Mouse (Mus musculus) midbrain, postnatal 0 days (tissue): ENCODE measurements around the gene Psmb6. TPM values are rescaled to one million over a fixed set of nuclear protein-coding genes. Genes with fewer than 3 reads are reported as not detected.
A peak's percentile ranks its signal among the peaks of the same experiment; 100 is the strongest.

Experiments used
- ATAC-seq: fragments of 200-750 bp; cut with Nextera tagmentation; 2 replicates; pipeline ENCODE4 v1.8.0; 2017; ENCODE audit warnings: moderate number of reproducible peaks, mild to moderate bottlenecking, moderate TSS enrichment, moderate library complexity; ENCODE audit not compliant: low FRiP score
- DNase-seq: peaks from one replicate; pipeline ENCODE4 v3.0.0-alpha.2; 2015; ENCODE audit warnings: low spot score
- H3K27ac ChIP-seq: fragments of 300-500 bp; sonication (generic); 2 replicates; pipeline ENCODE4 v1.5.1; 2014; ENCODE audit warnings: low read depth, mild to moderate bottlenecking, low read length, mixed read lengths
- H3K27me3 ChIP-seq: fragments of 300-500 bp; sonication (generic); 2 replicates; pipeline ENCODE4 v1.6.1; 2014; ENCODE audit warnings: low read length, control low read depth, mixed read lengths; ENCODE audit not compliant: insufficient read depth
- H3K36me3 ChIP-seq: fragments of 300-500 bp; sonication (generic); 2 replicates; pipeline ENCODE4 v1.6.1; 2014; ENCODE audit warnings: low read length, control low read depth, mixed read lengths; ENCODE audit not compliant: insufficient read depth
- H3K4me1 ChIP-seq: fragments of 300-500 bp; sonication (generic); 2 replicates; pipeline ENCODE4 v1.6.1; 2014; ENCODE audit warnings: mild to moderate bottlenecking, control low read depth, antibody characterized with exemption, low read length, mixed read lengths; ENCODE audit not compliant: insufficient read depth
- H3K4me2 ChIP-seq: fragments of 300-500 bp; sonication (generic); 2 replicates; pipeline ENCODE4 v1.6.1; 2014; ENCODE audit warnings: low read depth, mild to moderate bottlenecking, low read length, mixed read lengths; ENCODE audit not compliant: poor library complexity, severe bottlenecking
- H3K4me3 ChIP-seq: fragments of 300-500 bp; sonication (generic); 2 replicates; pipeline ENCODE4 v1.5.1; 2014; ENCODE audit warnings: low read depth, mild to moderate bottlenecking, low read length, moderate library complexity
- H3K9ac ChIP-seq: fragments of 300-500 bp; sonication (generic); replicated peaks from 2 replicates; pipeline ENCODE4 v1.6.1; 2014; ENCODE audit warnings: mild to moderate bottlenecking, low read length, moderate library complexity, mixed read lengths; ENCODE audit not compliant: poor library complexity, severe bottlenecking
- H3K9me3 ChIP-seq: fragments of 300-500 bp; sonication (generic); 2 replicates; pipeline ENCODE4 v1.6.1; 2016; ENCODE audit warnings: low read length, control low read depth
- CTCF ChIP-seq: IDR thresholded peaks from 2 replicates; pipeline ENCODE4 v1.5.1; 2016; ENCODE audit warnings: antibody characterized with exemption, mild to moderate bottlenecking
- WGBS: fragments of 180-500 bp; shearing (Covaris S2); extraction: QIAGEN DNeasy Blood & Tissue Kit; methylation state at CpG from one replicate; pipeline ENCODE4 v1.1.7; 2014; 5-methylcytosine and 5-hydroxymethylcytosine counted together
- polyA plus RNA-seq: library from polyadenylated mRNA; unstranded; fragments of >200 nt; fragmentation: Nextera tagmentation; extraction: Ambion mirVana; gene quantifications from 2 replicates; pipeline ENCODE4 v1.2.1, GENCODE M21; 2015
- total RNA-seq: library from RNA; depleted of rRNA; stranded (reverse); fragments of >200 nt; gene quantifications from 2 replicates; pipeline ENCODE4 v1.2.3, GENCODE M21; 2014

The Psmb6 gene
- total and polyA plus RNA-seq, 2 experiments from 2014 or later, result 493 to 818 TPM

DNA sequence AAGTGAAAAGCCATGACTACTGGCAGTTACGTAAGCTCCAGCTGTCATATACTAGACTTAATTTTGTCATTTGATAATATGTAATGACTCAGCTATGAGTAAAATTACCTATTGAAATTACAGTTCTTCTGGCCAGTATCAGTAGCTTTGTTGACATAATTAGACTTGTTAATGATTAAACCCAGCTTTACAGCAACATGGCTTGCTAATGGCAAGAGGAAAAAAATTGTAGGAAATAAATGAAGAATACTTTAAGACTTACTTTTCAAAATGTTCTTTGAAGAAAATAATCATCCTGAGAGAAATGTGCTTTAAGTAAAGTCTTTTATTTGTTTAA lies 24.7 kb upstream of the Psmb6 start:
- Histone ChIP-seq H3K4me2 (no peak overlapping the region), H3K4me1 (no peaks in the 10 kb centered on the region), H3K4me3 (no peak overlapping the region), H3K36me3 (no peaks in the 10 kb centered on the region), H3K27me3 (no peaks in the 10 kb centered on the region), H3K27ac (no peak overlapping the region), H3K9me3 (no peaks in the 10 kb centered on the region), H3K9ac (no peak overlapping the region)
- WGBS, result 100% methylated on average over 1 of the region's 1 CpGs
- ATAC-seq (no peak), DNase-seq (no peak)
- no peak for TF ChIP-seq CTCF

DNA sequence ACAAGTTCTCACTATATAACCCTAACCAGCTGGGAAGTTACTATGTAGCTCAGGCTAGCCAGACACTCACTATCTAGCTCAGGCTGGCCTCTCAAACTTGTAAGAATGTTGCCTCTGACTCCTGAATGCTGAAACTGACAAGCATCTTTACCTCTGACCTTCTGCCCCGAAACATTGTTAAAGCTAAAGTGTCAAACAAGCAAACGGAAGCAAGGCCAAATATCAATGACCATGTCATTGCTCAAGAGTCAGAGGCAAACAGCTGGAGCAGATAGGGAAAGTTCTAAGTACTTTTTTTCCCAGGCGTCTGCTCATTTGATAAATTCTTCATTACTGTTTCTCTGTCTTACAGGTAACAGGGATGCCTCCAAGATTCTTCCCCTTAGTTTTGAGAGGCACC lies 23.1 kb upstream of the Psmb6 start:
- Histone ChIP-seq H3K4me3 (no peak overlapping the region), H3K27me3 (no peaks in the 10 kb centered on the region), H3K9ac (no peak overlapping the region), H3K27ac (no peak overlapping the region), H3K4me1 (no peaks in the 10 kb centered on the region), H3K36me3 (no peaks in the 10 kb centered on the region), H3K4me2 (no peak overlapping the region), H3K9me3 (no peaks in the 10 kb centered on the region)
- ATAC-seq (no peak), DNase-seq (no peak)
- 73% methylated on average over 3 of the region's 3 CpGs for WGBS
- no peak for TF ChIP-seq CTCF

DNA sequence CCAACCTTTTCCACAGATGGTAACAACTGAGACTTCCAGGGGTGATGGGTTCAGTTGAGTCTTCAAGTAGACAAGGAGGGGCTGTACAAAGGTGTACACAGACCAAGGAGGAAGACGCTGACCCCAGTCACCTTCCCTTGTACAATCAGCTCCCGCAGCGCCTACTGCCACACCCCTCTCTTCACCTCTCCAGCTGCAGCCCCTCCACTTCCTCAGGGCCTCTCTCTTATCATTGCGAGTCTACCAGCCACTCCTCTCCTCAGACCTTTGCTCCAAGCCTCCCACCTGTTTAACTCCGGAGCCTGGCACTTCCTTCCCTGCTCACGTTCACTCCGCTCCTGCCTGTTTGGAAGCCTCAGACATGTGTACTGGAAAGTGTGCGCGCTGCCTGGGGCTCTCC lies 20.2 kb upstream of the Psmb6 start, which contains the start of gene Tm4sf5:
Gene Tm4sf5 (plus strand): TSS at position 275 of the 400 bp plus-strand sequence.
- Histone ChIP-seq H3K4me2 (no peak within 1 kb of the TSS), H3K27me3 (no peaks in the 10 kb centered on the region), H3K27ac (no peak within 1 kb of the TSS), H3K4me3 (no peak within 1 kb of the TSS), H3K36me3 (no peaks in the 10 kb centered on the region), H3K9me3 (no peaks in the 10 kb centered on the region), H3K9ac (no peak within 1 kb of the TSS), H3K4me1 (no peaks in the 10 kb centered on the region; the same call in 1 of the 2 replicates)
- 84% methylated on average over 9 of the region's 9 CpGs for WGBS
- ATAC-seq, result no peak
- TF ChIP-seq CTCF, result no peak
- no peak for DNase-seq

DNA sequence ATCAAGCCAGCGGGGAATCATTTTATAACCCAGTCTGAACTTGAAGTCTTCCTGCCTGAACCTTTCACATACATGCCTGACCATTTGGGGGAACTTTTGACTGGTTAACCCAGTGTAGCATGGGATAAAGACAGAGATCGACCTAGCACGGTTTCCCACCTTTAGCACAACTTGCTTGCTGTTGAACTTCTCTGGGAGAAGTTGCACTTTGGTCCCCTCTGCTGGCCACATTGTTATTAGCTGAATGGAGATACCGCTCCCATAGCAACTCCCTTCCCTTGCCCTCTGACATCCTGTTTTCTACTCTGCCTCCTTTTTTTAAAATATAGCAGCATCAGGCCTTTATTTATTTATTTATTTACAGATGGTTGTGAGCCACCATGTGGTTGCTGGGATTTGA lies 18.8 kb upstream of the Psmb6 start:
- DNase-seq (peak; percentile 62), ATAC-seq (no peak)
- Histone ChIP-seq H3K9ac (no peak overlapping the region), H3K9me3 (no peaks in the 10 kb centered on the region), H3K36me3 (no peaks in the 10 kb centered on the region), H3K27ac (no peak overlapping the region), H3K27me3 (no peaks in the 10 kb centered on the region), H3K4me3 (no peak overlapping the region), H3K4me2 (no peak overlapping the region), H3K4me1 (no peaks in the 10 kb centered on the region; the same call in 1 of the 2 replicates)
- peak; percentile 80 for TF ChIP-seq CTCF
- WGBS, result 30% methylated on average over 4 of the region's 4 CpGs

DNA sequence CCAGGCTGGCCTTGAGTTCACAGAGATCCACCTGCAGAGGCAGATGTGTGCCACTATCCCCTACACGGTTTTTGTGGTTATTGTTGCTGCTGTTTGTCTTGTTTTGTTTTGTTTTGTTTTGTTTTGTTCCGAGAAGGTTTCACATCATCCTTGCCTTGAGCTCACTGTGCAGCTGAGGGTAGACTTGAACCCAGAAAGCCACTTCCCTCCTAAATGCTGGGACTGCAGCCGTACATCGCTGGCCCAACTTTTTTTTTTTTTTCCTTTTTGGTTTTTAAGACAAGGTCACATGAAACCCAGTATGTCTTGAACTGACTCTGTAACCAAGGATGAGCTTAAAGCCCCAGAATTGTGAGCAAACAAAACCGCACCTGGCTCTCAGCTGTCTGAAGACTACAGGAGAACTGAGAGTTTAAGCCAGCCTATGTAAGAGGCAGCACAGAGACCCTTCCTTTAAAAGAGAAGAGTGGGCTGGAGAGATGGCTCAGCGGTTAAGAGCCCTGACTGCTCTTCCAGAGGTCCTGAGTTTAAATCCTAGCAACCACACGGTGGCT lies 18.1 kb upstream of the Psmb6 start:
- Histone ChIP-seq H3K36me3 (no peaks in the 10 kb centered on the region), H3K27ac (no peak overlapping the region), H3K4me3 (no peak overlapping the region), H3K4me2 (no peak overlapping the region), H3K4me1 (no peaks in the 10 kb centered on the region; the same call in 1 of the 2 replicates), H3K9me3 (no peaks in the 10 kb centered on the region), H3K9ac (no peak overlapping the region), H3K27me3 (no peaks in the 10 kb centered on the region)
- ATAC-seq (no peak), DNase-seq (no peak)
- WGBS, result 66% methylated on average over 7 of the region's 7 CpGs
- TF ChIP-seq CTCF, result no peak

DNA sequence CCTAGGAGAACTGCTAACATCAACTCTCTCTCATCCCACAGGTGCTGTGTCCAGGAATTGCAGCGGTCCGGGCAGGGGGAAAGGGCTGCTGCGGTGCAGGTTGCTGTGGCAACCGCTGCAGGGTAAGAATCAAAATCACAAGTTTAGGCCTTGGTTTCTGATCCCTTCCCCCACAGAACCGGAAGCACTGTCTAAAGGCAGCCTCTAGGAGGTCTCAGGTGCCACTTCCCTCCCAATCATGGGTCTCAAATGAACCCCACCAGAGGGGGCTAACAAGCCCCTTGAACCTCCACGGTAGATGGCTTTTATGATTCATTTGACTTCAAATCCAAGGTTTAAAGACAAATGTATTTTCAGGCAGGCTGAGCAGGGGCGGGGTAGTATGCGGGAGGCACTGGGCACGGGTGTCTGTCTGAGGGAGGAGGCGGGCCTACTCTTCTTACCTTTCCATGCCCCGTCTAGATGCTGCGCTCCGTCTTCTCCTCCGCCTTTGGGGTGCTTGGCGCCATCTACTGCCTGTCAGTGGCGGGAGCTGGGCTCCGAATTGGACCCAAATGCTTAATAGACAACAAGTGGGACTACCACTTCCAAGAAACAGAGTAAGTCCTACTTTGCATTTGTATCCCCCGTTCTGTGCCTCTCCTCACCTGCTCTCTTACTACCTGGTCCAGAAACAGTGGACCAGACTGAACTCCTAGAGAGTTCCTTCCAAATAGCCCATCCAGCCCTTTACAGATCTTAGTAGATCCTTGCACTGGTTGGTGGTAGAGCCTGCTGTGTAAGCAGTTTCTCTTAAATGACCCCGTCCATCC lies 15.2 kb upstream of the Psmb6 start:
- no peaks in the 10 kb centered on the region; the same call in 1 of the 2 replicates for H3K4me1 ChIP-seq
- peak overlapping the region; percentile 19; the same call in 1 of the 2 replicates for H3K4me3 ChIP-seq
- peak; percentile 72 for DNase-seq
- H3K9me3 ChIP-seq, result no peaks in the 10 kb centered on the region
- H3K27ac ChIP-seq, result peak overlapping the region; percentile 51; the same call in 1 of the 2 replicates
- H3K4me2 ChIP-seq, result peak overlapping the region; percentile 42
- H3K36me3 ChIP-seq, result no peaks in the 10 kb centered on the region
- TF ChIP-seq CTCF, result peak; percentile 78
- peak overlapping the region; percentile 37 for H3K9ac ChIP-seq
- WGBS, result 6% methylated on average over 19 of the region's 19 CpGs
- H3K27me3 ChIP-seq, result no peaks in the 10 kb centered on the region
- ATAC-seq, result peak; percentile 84
